Mouse (Mus musculus): ENCODE measurements around the gene Atad5. TPM values are rescaled to one million over a fixed set of nuclear protein-coding genes. Genes with fewer than 3 reads are reported as not detected.

Gene Atad5
- polyA plus RNA-seq, 1 experiment from 2014 or later, result 4.9 TPM

DNA sequence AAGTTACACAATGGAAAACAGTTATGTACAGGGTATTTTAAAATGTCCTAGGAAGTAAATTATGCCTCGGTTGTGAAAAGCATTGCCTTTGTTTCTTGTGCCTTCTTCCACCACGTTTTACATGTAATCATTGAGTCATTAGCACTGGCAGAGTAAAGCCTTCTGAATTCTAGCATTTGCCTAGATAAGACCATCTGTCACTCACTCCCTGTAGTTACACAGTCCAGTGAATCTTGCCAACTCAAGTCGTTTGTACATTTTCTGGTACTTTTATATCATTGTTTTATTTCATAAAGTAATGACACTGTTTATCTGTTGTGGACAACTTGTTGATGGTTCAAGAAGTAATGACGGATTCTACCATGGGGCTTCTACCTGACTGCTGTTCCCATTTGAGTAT, 45.5 kb downstream of the Atad5 start:
- 70% methylated on average over 4 of the region's 4 CpGs for WGBS
- Histone ChIP-seq H3K27ac (no peak overlapping the region), H3K4me2 (ENCODE audit: low read length) (no peak overlapping the region), H3K36me3 (ENCODE audit: insufficient read depth, low read length) (peaks cover 14% of the 10 kb centered on the region; the same call in 1 of the 2 replicates), H3K27me3 (ENCODE audit: insufficient read depth, low read length) (no peaks in the 10 kb centered on the region), H3K4me1 (replicated peaks; ENCODE audit: insufficient read depth, low read length) (no peaks in the 10 kb centered on the region), H3K9me3 (replicated peaks; ENCODE audit: low read length) (no peaks in the 10 kb centered on the region), H3K9ac (ENCODE audit: low read depth, low read length) (no peak overlapping the region), H3K4me3 (replicated peaks; ENCODE audit: low read depth, low read length) (no peak overlapping the region)
- no peak for TF ChIP-seq CTCF (IDR thresholded peaks at IDR 0.05; ENCODE audit: low read depth)
- DNase-seq (ENCODE audit: low spot score) (no peak), ATAC-seq (replicated peaks; ENCODE audit: low FRiP score, low read depth) (no peak)

DNA sequence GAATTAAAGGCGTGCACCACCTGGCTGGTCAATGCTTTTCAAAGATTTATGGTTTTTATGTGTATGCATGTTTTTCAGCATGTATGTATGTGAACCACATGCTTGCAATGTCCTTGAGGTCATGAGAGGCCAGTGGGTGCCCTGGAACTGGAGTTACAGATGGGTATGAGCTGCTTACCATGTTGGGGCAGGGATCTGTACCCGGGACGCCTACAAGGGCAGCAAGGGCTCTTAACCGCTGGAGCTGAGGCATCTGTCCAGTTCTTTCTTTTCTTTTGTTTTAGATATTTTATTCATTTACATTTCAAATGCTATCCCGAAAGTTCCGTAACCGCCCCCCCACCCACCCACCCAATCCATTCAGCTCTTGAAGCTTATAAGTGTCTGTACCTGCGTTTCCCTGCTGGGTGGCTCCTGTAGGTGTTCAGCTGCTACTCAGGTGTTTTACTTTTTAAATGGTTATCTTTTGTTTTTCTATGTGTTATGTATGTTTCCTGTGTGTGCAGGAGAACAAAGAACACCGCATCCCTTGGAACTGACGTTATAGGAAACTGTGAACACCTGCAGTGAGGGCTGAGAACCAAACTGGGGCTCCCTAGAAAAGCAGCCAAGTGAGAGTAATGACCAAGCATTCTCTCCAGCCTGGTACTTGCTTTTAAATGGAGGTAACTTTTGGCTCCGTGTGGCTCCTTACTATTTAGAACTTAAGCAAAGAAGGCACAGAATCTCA, 46.9 kb downstream of the Atad5 start:
- no peak for ATAC-seq (replicated peaks; ENCODE audit: low FRiP score, low read depth)
- H3K27ac ChIP-seq, result no peak overlapping the region

DNA sequence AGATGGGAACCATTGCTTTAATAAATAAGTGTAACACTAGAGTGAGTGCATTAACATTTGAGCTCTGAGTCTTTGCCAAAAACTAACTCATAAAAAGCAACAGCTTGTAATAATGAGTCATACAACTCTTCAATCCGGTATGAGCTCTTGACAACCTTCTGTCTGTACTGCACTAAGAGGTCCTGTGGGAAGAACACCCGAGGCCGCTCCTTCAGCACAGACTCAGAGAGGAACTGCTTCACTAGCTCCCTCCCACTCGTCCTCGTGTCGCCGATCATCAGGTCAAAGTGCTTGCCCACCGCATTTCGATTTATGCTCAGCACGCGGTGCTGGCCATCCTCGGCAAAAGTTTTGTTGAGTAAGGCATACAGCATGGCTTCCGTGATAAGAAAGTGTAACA, 47.6 kb downstream of the Atad5 start:
- Histone ChIP-seq H3K36me3 (ENCODE audit: insufficient read depth, low read length) (peaks cover 20% of the 10 kb centered on the region; the same call in 1 of the 2 replicates), H3K4me2 (ENCODE audit: low read length) (no peak overlapping the region), H3K9ac (ENCODE audit: low read depth, low read length) (no peak overlapping the region), H3K27me3 (ENCODE audit: insufficient read depth, low read length) (no peaks in the 10 kb centered on the region), H3K9me3 (replicated peaks; ENCODE audit: low read length) (no peaks in the 10 kb centered on the region), H3K27ac (no peak overlapping the region), H3K4me1 (replicated peaks; ENCODE audit: insufficient read depth, low read length) (no peaks in the 10 kb centered on the region), H3K4me3 (replicated peaks; ENCODE audit: low read depth, low read length) (no peak overlapping the region)
- no peak for TF ChIP-seq CTCF (IDR thresholded peaks at IDR 0.05; ENCODE audit: low read depth)
- no peak for DNase-seq (ENCODE audit: low spot score)
- no peak for ATAC-seq (replicated peaks; ENCODE audit: low FRiP score, low read depth)
- WGBS, result 77% methylated on average over 13 of the region's 13 CpGs

More for the DNA sequence above, 46.9 kb downstream of the Atad5 start:
- Histone ChIP-seq H3K36me3 (ENCODE audit: insufficient read depth, low read length) (peaks cover 20% of the 10 kb centered on the region; the same call in 1 of the 2 replicates), H3K27me3 (ENCODE audit: insufficient read depth, low read length) (no peaks in the 10 kb centered on the region), H3K9ac (ENCODE audit: low read depth, low read length) (no peak overlapping the region), H3K4me3 (replicated peaks; ENCODE audit: low read depth, low read length) (no peak overlapping the region), H3K4me2 (ENCODE audit: low read length) (no peak overlapping the region), H3K9me3 (replicated peaks; ENCODE audit: low read length) (no peaks in the 10 kb centered on the region), H3K4me1 (replicated peaks; ENCODE audit: insufficient read depth, low read length) (no peaks in the 10 kb centered on the region)
- TF ChIP-seq CTCF (IDR thresholded peaks at IDR 0.05; ENCODE audit: low read depth), result no peak
- no peak for DNase-seq (ENCODE audit: low spot score)
- 91% methylated on average over 11 of the region's 11 CpGs for WGBS

GRCm38 (mm10) chr11:80137773-80138172, 48.6 kb downstream of the Atad5 start:
- DNase-seq (ENCODE audit: low spot score) (no peak), ATAC-seq (replicated peaks; ENCODE audit: low FRiP score, low read depth) (no peak)
- Histone ChIP-seq H3K36me3 (ENCODE audit: insufficient read depth, low read length) (peaks cover 20% of the 10 kb centered on the region; the same call in 1 of the 2 replicates), H3K27ac (no peak overlapping the region), H3K9me3 (replicated peaks; ENCODE audit: low read length) (no peaks in the 10 kb centered on the region), H3K27me3 (ENCODE audit: insufficient read depth, low read length) (no peaks in the 10 kb centered on the region), H3K9ac (ENCODE audit: low read depth, low read length) (no peak overlapping the region), H3K4me2 (ENCODE audit: low read length) (no peak overlapping the region), H3K4me1 (replicated peaks; ENCODE audit: insufficient read depth, low read length) (peaks cover under 1% of the 10 kb centered on the region; the same call in 1 of the 2 replicates), H3K4me3 (replicated peaks; ENCODE audit: low read depth, low read length) (no peak overlapping the region)
- 89% methylated on average over 5 of the region's 5 CpGs for WGBS
- TF ChIP-seq CTCF (IDR thresholded peaks at IDR 0.05; ENCODE audit: low read depth), result no peak

DNA sequence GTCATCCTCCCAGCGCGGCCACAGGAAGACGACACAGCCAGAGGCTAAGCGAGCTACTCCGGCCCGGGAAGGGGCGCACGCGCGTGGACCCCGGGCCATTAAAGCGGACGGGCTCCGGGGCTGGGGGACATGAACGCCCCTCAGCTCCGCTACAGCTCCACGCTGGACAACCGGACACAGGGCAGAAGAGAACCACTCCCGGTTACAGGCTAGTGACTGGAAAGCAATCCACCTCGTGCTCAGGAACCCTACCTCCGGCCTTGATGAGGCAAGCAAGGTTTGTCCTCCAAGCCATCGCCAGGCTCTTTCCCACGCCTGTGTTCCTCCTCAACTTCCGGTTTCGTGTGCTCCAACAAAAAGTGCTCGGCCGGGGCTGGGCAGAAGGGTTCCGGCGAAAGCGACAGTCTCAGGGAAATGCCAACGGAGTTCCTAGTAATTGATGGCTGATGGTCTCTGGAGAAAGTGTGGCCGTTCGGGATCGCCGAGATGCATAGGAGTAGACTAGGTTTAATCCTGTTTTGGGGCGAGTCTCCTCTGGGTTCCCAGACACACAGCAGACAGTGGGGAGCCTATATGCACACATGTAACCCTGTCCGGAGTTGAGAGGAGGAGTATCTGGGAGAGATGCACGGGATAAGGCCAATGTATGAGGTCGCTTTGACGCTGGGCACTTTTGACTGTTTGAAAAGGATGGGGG, 52.8 kb downstream of the Atad5 start, which contains the start of gene Tefm:
Tefm (minus strand) TSS at position 351 of the 697 bp plus-strand sequence.
- H3K27ac ChIP-seq, result peak within 1 kb of the TSS; percentile 92
- H3K36me3 ChIP-seq (ENCODE audit: insufficient read depth, low read length), result peaks cover 10% of the 10 kb centered on the region; the same call in 1 of the 2 replicates
- H3K4me1 ChIP-seq (replicated peaks; ENCODE audit: insufficient read depth, low read length), result peaks cover 5% of the 10 kb centered on the region; the same call in 1 of the 2 replicates
- DNase-seq (ENCODE audit: low spot score) (peak; percentile 96), ATAC-seq (replicated peaks; ENCODE audit: low FRiP score, low read depth) (peak; percentile 77)
- WGBS, result under 1% methylated on average over 40 of the region's 40 CpGs
- H3K27me3 ChIP-seq (ENCODE audit: insufficient read depth, low read length), result no peaks in the 10 kb centered on the region
- H3K9me3 ChIP-seq (replicated peaks; ENCODE audit: low read length), result no peaks in the 10 kb centered on the region
- H3K4me2 ChIP-seq (ENCODE audit: low read length), result peak within 1 kb of the TSS; percentile 87
- peak within 1 kb of the TSS; percentile 92 for H3K9ac ChIP-seq (ENCODE audit: low read depth, low read length)
- peak within 1 kb of the TSS; percentile 84 for H3K4me3 ChIP-seq (replicated peaks; ENCODE audit: low read depth, low read length)
- TF ChIP-seq CTCF (IDR thresholded peaks at IDR 0.05; ENCODE audit: low read depth), result 0 out of 2 replicates have a peak, but pooled peaks have one; percentile 2

- WGBS, result 40% methylated on average over 8 of the region's 8 CpGs
- Histone ChIP-seq H3K4me1 (replicated peaks; ENCODE audit: insufficient read depth, low read length) (peaks cover 5% of the 10 kb centered on the region; the same call in 1 of the 2 replicates), H3K4me2 (ENCODE audit: low read length) (peak overlapping the region; percentile 87), H3K9ac (ENCODE audit: low read depth, low read length) (no peak overlapping the region), H3K27ac (peak overlapping the region; percentile 92; the same call in 1 of the 2 replicates), H3K9me3 (replicated peaks; ENCODE audit: low read length) (no peaks in the 10 kb centered on the region), H3K4me3 (replicated peaks; ENCODE audit: low read depth, low read length) (peak overlapping the region; percentile 84), H3K27me3 (ENCODE audit: insufficient read depth, low read length) (no peaks in the 10 kb centered on the region), H3K36me3 (ENCODE audit: insufficient read depth, low read length) (peaks cover 10% of the 10 kb centered on the region; the same call in 1 of the 2 replicates)
- no peak for DNase-seq (ENCODE audit: low spot score)
- no peak for TF ChIP-seq CTCF (IDR thresholded peaks at IDR 0.05; ENCODE audit: low read depth)
- ATAC-seq (replicated peaks; ENCODE audit: low FRiP score, low read depth), result no peak
Measured at GRCm38 (mm10) chr11:80142872-80143271, 53.7 kb downstream of the Atad5 start.
